Mouse (Mus musculus) embryonic fibroblast, embryonic 13.5 days (primary cell): ENCODE results near the gene Ralgps2.

ENCODE experiments used
- CTCF ChIP-seq: IDR thresholded peaks from 2 replicates; pipeline ENCODE4 v1.5.1; 2011; ENCODE audit warnings: mild to moderate bottlenecking, control low read depth, low read length, moderate library complexity, borderline replicate concordance; ENCODE audit not compliant: insufficient read depth
- POLR2A ChIP-seq: IDR thresholded peaks from 2 replicates; pipeline ENCODE4 v1.6.1; 2011; ENCODE audit warnings: low read depth, mild to moderate bottlenecking, control low read depth, low read length, moderate library complexity

GRCm38 (mm10) chr1:156781076-156781741 lies 158.2 kb downstream of the Ralgps2 start:
- no peak for TF ChIP-seq CTCF
- no peak for TF ChIP-seq POLR2A
